Mouse (Mus musculus) cerebellum, adult 2 months (tissue): Measurements from ENCODE around the gene Mllt1. TPM values are rescaled to one million over a fixed set of nuclear protein-coding genes. Genes with fewer than 3 reads are reported as not detected.

Source experiments
- DNase-seq, 2 experiments: peaks; one replicate each; pipeline ENCODE4 v3.0.0; 2021
- H3K27ac ChIP-seq: fragments of 200-500 bp; 2 replicates; pipeline ENCODE4 v1.5.1; 2012; ENCODE audit warnings: low read length, control low read depth, inconsistent platforms; ENCODE audit not compliant: insufficient read depth
- H3K27me3 ChIP-seq: fragments of 200-500 bp; 2 replicates; pipeline ENCODE4 v1.6.1; 2012; ENCODE audit warnings: inconsistent platforms, mild to moderate bottlenecking, low read length, moderate library complexity; ENCODE audit not compliant: control insufficient read depth, insufficient read depth
- H3K4me1 ChIP-seq: fragments of 200-500 bp; 2 replicates; pipeline ENCODE4 v1.6.1; 2011; ENCODE audit warnings: low read length; ENCODE audit not compliant: control insufficient read depth, insufficient read depth
- H3K4me3 ChIP-seq: fragments of 200-500 bp; replicated peaks from 2 replicates; pipeline ENCODE3; 2011; ENCODE audit warnings: mild to moderate bottlenecking, low read depth, low read length, control low read depth; ENCODE audit not compliant: insufficient read depth
- CTCF ChIP-seq: fragments of 200-500 bp; IDR thresholded peaks from 2 replicates; pipeline ENCODE4 v1.5.1; 2011; ENCODE audit warnings: low read depth, mild to moderate bottlenecking, control low read depth, low read length, moderate library complexity, borderline replicate concordance; ENCODE audit not compliant: insufficient read depth
- POLR2A ChIP-seq: fragments of 200-500 bp; IDR thresholded peaks from 2 replicates; pipeline ENCODE4 v1.6.1; 2011; ENCODE audit warnings: low read length, control low read depth, borderline replicate concordance; ENCODE audit not compliant: insufficient read depth
- WGBS: fragments of 180-500 bp; shearing (Covaris S2); methylation state at CpG from one replicate; pipeline ENCODE4 v1.1.7; 2018; 5-methylcytosine and 5-hydroxymethylcytosine counted together
- polyA plus RNA-seq: library from polyadenylated mRNA; depleted of rRNA; stranded (reverse); fragments of >200 nt; gene quantifications from 2 replicates; pipeline ENCODE4 v1.2.3, GENCODE M21; 2012; rRNA removed

The Mllt1 gene
- polyA plus RNA-seq, 1 experiment = 45.7 TPM

GRCm38 (mm10) chr17:56858216-56858615, 77.0 kb downstream of the Mllt1 start:
- H3K27me3 ChIP-seq = no peaks in the 10 kb centered on the region
- TF ChIP-seq CTCF (peak; percentile 74), POLR2A (no peak)
- peak; percentile 32 to 46 for DNase-seq
- 47% methylated on average over 4 of the region's 4 CpGs for WGBS
- no peak overlapping the region for H3K27ac ChIP-seq
- H3K4me1 ChIP-seq = no peaks in the 10 kb centered on the region
- H3K4me3 ChIP-seq = no peak overlapping the region

- 69% methylated on average over 3 of the region's 3 CpGs for WGBS
Observed at GRCm38 (mm10) chr17:56855421-56855820, 79.8 kb downstream of the Mllt1 start.

GRCm38 (mm10) chr17:56851167-56851566, 84.0 kb downstream of the Mllt1 start:
- DNase-seq = no peak
- no peak overlapping the region for H3K27ac ChIP-seq
- TF ChIP-seq CTCF = no peak
- TF ChIP-seq POLR2A = no peak
- WGBS = 72% methylated on average over 3 of the region's 3 CpGs
- H3K4me3 ChIP-seq = no peak overlapping the region
- no peaks in the 10 kb centered on the region for H3K27me3 ChIP-seq
- no peaks in the 10 kb centered on the region for H3K4me1 ChIP-seq

More at GRCm38 (mm10) chr17:56855421-56855820, 79.8 kb downstream of the Mllt1 start:
- Histone ChIP-seq H3K27ac (no peak overlapping the region), H3K4me1 (no peaks in the 10 kb centered on the region), H3K27me3 (no peaks in the 10 kb centered on the region), H3K4me3 (no peak overlapping the region)
- TF ChIP-seq POLR2A (no peak), CTCF (no peak)
- no peak for DNase-seq

GRCm38 (mm10) chr17:56849710-56850109, 85.5 kb downstream of the Mllt1 start:
- H3K4me3 ChIP-seq = no peak overlapping the region
- TF ChIP-seq CTCF = no peak
- no peak for TF ChIP-seq POLR2A
- H3K27me3 ChIP-seq = no peaks in the 10 kb centered on the region
- WGBS = 81% methylated on average over 13 of the region's 13 CpGs
- no peak for DNase-seq
- H3K4me1 ChIP-seq = no peaks in the 10 kb centered on the region
- no peak overlapping the region for H3K27ac ChIP-seq

- TF ChIP-seq POLR2A = no peak
- no peak for TF ChIP-seq CTCF
- DNase-seq = no peak
- H3K4me3 ChIP-seq = no peak overlapping the region
- H3K27me3 ChIP-seq = no peaks in the 10 kb centered on the region
- no peak overlapping the region for H3K27ac ChIP-seq
- no peaks in the 10 kb centered on the region for H3K4me1 ChIP-seq
- 85% methylated on average over 5 of the region's 5 CpGs for WGBS
Observed at GRCm38 (mm10) chr17:56848785-56849184, 86.4 kb downstream of the Mllt1 start.

- H3K4me1 ChIP-seq = no peaks in the 10 kb centered on the region
- WGBS = 83% methylated on average over 5 of the region's 5 CpGs
Observed at GRCm38 (mm10) chr17:56843678-56844077, 91.5 kb downstream of the Mllt1 start.

More at GRCm38 (mm10) chr17:56843678-56844077, 91.5 kb downstream of the Mllt1 start:
- DNase-seq = no peak
- H3K4me3 ChIP-seq = no peak overlapping the region
- no peak overlapping the region for H3K27ac ChIP-seq
- no peak for TF ChIP-seq POLR2A
- TF ChIP-seq CTCF = no peak
- H3K27me3 ChIP-seq = no peaks in the 10 kb centered on the region

Other genes with a start within 250 kb of the Mllt1 start
- 518 and 557 TPM in 2 replicates for gene Ndufa11, start 217.6 kb downstream of the Mllt1 start, polyA plus RNA-seq
- gene Vmac, start 217.4 kb downstream of the Mllt1 start, polyA plus RNA-seq = 17.0 and 18.2 TPM in 2 replicates
- gene Nrtn, start 177.9 kb downstream of the Mllt1 start, polyA plus RNA-seq = 7.2 and 9.3 TPM in 2 replicates
- 168 and 169 TPM in 2 replicates for gene Dus3l, start 170.7 kb downstream of the Mllt1 start, polyA plus RNA-seq
- gene Prr22, start 165.2 kb downstream of the Mllt1 start, polyA plus RNA-seq = 3.0 and 3.5 TPM in 2 replicates
- 3.1 and 3.6 TPM in 2 replicates for gene Rfx2, start 104.4 kb downstream of the Mllt1 start, polyA plus RNA-seq
- 0.03 TPM in 2 replicates for gene Acsbg2, start 61.0 kb downstream of the Mllt1 start, polyA plus RNA-seq
- 0.03 TPM in 1 of 2 replicates, not detected in the other for gene 1700061G19Rik, start 59.9 kb downstream of the Mllt1 start, polyA plus RNA-seq
- not detected in 2 replicates for gene Acer1, start 46.7 kb upstream of the Mllt1 start, polyA plus RNA-seq
- 167 and 175 TPM in 2 replicates for gene Clpp, start 54.9 kb upstream of the Mllt1 start, polyA plus RNA-seq
- gene Alkbh7, start 61.9 kb upstream of the Mllt1 start, polyA plus RNA-seq = 56.7 and 70.4 TPM in 2 replicates
- gene Pspn, start 64.6 kb upstream of the Mllt1 start, polyA plus RNA-seq = 0.41 TPM in 1 of 2 replicates, not detected in the other
- 81.0 and 85.3 TPM in 2 replicates for gene Gtf2f1, start 75.9 kb upstream of the Mllt1 start, polyA plus RNA-seq
- 0.10 and 0.34 TPM in 2 replicates for gene Gm17949, start 76.1 kb upstream of the Mllt1 start, polyA plus RNA-seq
- gene Khsrp, start 96.1 kb upstream of the Mllt1 start, polyA plus RNA-seq = 67.7 and 70.3 TPM in 2 replicates
- 0.17 and 0.29 TPM in 2 replicates for gene Slc25a41, start 106.2 kb upstream of the Mllt1 start, polyA plus RNA-seq
- gene Crb3, start 123.7 kb upstream of the Mllt1 start, polyA plus RNA-seq = 2.8 and 3.3 TPM in 2 replicates
- 178 and 211 TPM in 2 replicates for gene Slc25a23, start 124.4 kb upstream of the Mllt1 start, polyA plus RNA-seq
- 1.1 and 2.1 TPM in 2 replicates for gene Dennd1c, start 143.1 kb upstream of the Mllt1 start, polyA plus RNA-seq
- 1,121 and 1,177 TPM in 2 replicates for gene Tubb4a, start 152.4 kb upstream of the Mllt1 start, polyA plus RNA-seq
- gene Tnfsf9, start 169.9 kb upstream of the Mllt1 start, polyA plus RNA-seq = 5.8 and 7.7 TPM in 2 replicates
- 11.7 and 12.5 TPM in 2 replicates for gene Cd70, start 214.4 kb upstream of the Mllt1 start, polyA plus RNA-seq